Mouse (Mus musculus): ENCODE measurements around the gene Acp2.

Acp2 gene

DNA sequence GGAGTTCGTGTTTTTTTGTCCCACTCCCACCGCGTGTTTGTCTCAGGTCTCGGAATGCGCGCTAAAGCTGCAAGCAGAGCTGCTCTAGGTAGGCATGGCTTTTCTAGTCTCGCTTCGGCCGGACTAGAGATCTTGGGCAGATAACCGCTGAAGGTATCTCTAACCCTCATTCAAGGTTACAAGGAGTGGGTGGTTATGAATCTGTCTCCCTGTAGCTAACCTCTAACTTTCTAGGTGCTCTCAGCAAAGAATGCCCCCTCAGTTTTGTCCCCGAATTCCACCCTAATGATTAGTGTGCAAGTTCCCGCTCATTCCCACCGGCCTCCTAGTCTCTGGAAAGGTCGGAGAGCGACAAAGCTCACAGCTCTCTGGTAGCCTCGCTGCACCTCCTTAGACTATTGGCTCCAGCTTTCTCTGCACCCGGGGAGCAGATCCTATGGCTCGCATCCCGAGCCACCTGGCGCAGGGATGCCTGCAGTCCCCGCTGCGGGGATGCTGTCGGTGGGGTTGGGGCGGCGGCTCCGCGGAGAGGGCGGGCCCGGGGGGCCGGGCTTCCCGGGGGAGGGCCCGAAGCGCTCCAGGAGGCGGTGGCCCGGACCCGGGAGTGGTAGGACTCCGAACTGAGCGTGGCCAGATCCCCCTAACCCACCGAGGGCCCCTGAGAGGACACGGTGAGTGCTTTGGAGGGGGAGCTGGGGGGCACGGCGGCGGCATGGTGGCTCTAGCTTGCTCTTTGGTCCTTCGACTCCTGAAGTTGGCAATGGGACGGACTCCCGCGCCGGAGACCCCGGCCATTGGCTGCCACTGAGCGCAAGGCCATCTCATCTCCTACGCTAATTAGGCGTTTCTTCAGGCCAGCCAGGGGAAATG is 53.8 kb downstream of the Acp2 start:
- no peak for DNase-seq (ENCODE audit: low spot score)

- peak; percentile 75 for DNase-seq (ENCODE audit: low spot score)
Measured at GRCm38 (mm10) chr2:91257126-91257980, 54.7 kb downstream of the Acp2 start.

- DNase-seq (ENCODE audit: low spot score): no peak
Measured at GRCm38 (mm10) chr2:91258054-91258453, 55.4 kb downstream of the Acp2 start.

- DNase-seq (ENCODE audit: low spot score): no peak
Measured at GRCm38 (mm10) chr2:91258830-91259229, 56.1 kb downstream of the Acp2 start.

DNA sequence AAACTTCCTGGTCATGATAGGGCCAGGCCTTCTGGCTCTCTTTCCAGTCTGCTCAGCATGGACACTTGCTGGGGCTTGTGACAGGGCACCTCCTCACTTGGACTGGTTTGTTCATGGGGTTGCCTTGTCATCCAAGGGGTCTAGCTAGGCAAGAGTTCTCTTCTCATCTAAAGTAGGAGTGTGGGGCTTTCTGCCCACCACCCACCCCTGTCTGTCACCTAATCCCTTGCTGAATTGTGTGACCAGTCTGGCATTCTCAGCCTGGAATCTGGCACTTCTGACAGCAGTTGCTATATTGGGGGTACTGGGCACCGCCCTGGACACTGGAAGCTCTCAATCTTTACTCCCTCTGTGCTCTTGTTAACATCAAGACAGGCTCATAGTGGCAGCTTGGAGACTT is 56.8 kb downstream of the Acp2 start:
- DNase-seq (ENCODE audit: low spot score): no peak

All from retina, embryonic 14.5 days (tissue).